Comparison of ENCODE assay signal across 8 mouse cellular contexts in the genomic region with DNA sequence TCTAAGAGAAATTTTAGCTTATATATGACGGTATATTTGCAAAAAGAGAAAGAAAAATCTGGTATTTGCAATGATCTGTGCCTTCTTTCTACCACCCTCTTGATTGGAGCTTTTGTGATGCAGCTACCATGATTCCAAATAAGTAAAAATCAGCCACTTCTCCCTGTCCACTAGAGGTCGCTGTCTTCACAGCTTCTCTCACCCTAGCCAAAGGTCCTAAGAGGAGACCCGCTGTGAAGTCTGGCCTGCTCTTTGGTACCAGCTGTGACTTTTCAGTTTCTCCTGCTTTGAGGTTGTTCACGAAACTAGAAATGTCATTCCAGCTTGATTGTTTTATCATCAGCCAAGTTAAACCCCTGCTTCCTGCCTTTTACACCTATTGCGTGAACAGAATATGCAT. TPM values are rescaled to one million over a fixed set of nuclear protein-coding genes. Genes with fewer than 3 reads are reported as not detected.
DNase-seq lines count a peak whose midpoint lies in the region; ATAC-seq and TF ChIP-seq lines count a peak whose summit lies in the region.

No protein-coding gene starts in this region.

- H3K4me3 ChIP-seq in hindbrain, embryonic 10.5 days, result no peak overlapping the region
- no peak overlapping the region for H3K4me3 ChIP-seq in hindbrain, embryonic 13.5 days
- H3K4me3 ChIP-seq in lung, postnatal 0 days (ENCODE audit: low read depth, low read length), result no peak overlapping the region

- H3K27ac ChIP-seq in hindbrain, embryonic 10.5 days, result no peak overlapping the region
- no peak overlapping the region for H3K27ac ChIP-seq in hindbrain, embryonic 13.5 days
- H3K27ac ChIP-seq in lung, postnatal 0 days (ENCODE audit: low read length), result no peak overlapping the region

- DNase-seq in hindbrain, embryonic 10.5 days (ENCODE audit: low spot score), result peak; percentile 26
- DNase-seq in 416B (ENCODE audit: low read depth), result peak; percentile 71
- DNase-seq in Muller cell, postnatal 12 days (ENCODE audit: inconsistent ontology term), result peak; percentile 1
- DNase-seq in embryo, embryonic 9.5 days (ENCODE audit: extremely low spot score), result peak; percentile 16
- DNase-seq in lung, postnatal 0 days (ENCODE audit: low spot score), result peak; percentile 73
- DNase-seq in right cerebral cortex, postnatal 4 days, result no peak
- DNase-seq in gastrocnemius, adult 18-20 months (ENCODE audit: low spot score), result no peak

- H3K36me3 ChIP-seq in hindbrain, embryonic 10.5 days, result no peaks in the 10 kb centered on the region
- H3K36me3 ChIP-seq in hindbrain, embryonic 13.5 days, result no peaks in the 10 kb centered on the region
- no peaks in the 10 kb centered on the region for H3K36me3 ChIP-seq in lung, postnatal 0 days (ENCODE audit: insufficient read depth, low read length)

- H3K9ac ChIP-seq in hindbrain, embryonic 13.5 days, result no peak overlapping the region
- H3K9ac ChIP-seq in lung, postnatal 0 days (replicated peaks; ENCODE audit: low read depth), result no peak overlapping the region

- no peak for ATAC-seq in hindbrain, embryonic 13.5 days (ENCODE audit: low FRiP score)
- peak; percentile 50 for ATAC-seq in lung, postnatal 0 days

- 29% methylated on average over 5 of the region's 5 CpGs for WGBS in hindbrain, embryonic 10.5 days
- 28% methylated on average over 5 of the region's 5 CpGs for WGBS in hindbrain, embryonic 13.5 days
- 22% methylated on average over 5 of the region's 5 CpGs for WGBS in lung, postnatal 0 days

- no peak overlapping the region for H3K4me2 ChIP-seq in hindbrain, embryonic 13.5 days
- H3K4me2 ChIP-seq in lung, postnatal 0 days (replicated peaks; ENCODE audit: low read depth, low read length), result no peak overlapping the region

- peaks cover 45% of the 10 kb centered on the region for H3K27me3 ChIP-seq in hindbrain, embryonic 10.5 days (ENCODE audit: insufficient read depth, poor library complexity, severe bottlenecking)
- H3K27me3 ChIP-seq in hindbrain, embryonic 13.5 days, result peaks cover 5% of the 10 kb centered on the region; the same call in 1 of the 2 replicates
- H3K27me3 ChIP-seq in lung, postnatal 0 days (replicated peaks; ENCODE audit: insufficient read depth, low read length), result no peaks in the 10 kb centered on the region

- no peaks in the 10 kb centered on the region for H3K9me3 ChIP-seq in hindbrain, embryonic 10.5 days
- no peaks in the 10 kb centered on the region for H3K9me3 ChIP-seq in hindbrain, embryonic 13.5 days
- no peaks in the 10 kb centered on the region for H3K9me3 ChIP-seq in lung, postnatal 0 days (ENCODE audit: low read length)

- TF ChIP-seq EP300 in lung, postnatal 0 days (IDR thresholded peaks at IDR 0.05), result no peak

- TF ChIP-seq CTCF in lung, postnatal 0 days (IDR thresholded peaks at IDR 0.05), result peak; percentile 76

- H3K4me1 ChIP-seq in hindbrain, embryonic 10.5 days (replicated peaks), result no peaks in the 10 kb centered on the region
- no peaks in the 10 kb centered on the region for H3K4me1 ChIP-seq in hindbrain, embryonic 13.5 days (replicated peaks)
- no peaks in the 10 kb centered on the region for H3K4me1 ChIP-seq in lung, postnatal 0 days (ENCODE audit: insufficient read depth, low read depth, low read length)

RNA-seq across cellular contexts. Expression of a gene that starts 14.5 kb away (rescaled TPM):
- 0.27 and 0.46 TPM in 2 replicates for polyA plus RNA-seq in hindbrain, embryonic 10.5 days (2016; fragmentation: Nextera tagmentation; extraction: Ambion mirVana)
- 0.10 and 0.16 TPM in 2 replicates for polyA plus RNA-seq in hindbrain, embryonic 13.5 days (2015; fragmentation: Nextera tagmentation; extraction: Ambion mirVana)
- polyA plus RNA-seq in lung, postnatal 0 days (2015; fragmentation: Nextera tagmentation; extraction: Ambion mirVana), result 1.0 and 1.4 TPM in 2 replicates
- total RNA-seq in gastrocnemius, adult 18-20 months (2021), result under 1 TPM; 0.21 to 0.24 TPM

Comparison
In these comparisons a context has a peak if more than half of its experiments do, and no peak if none do; other contexts are left out.
1. DNase-seq: peak in hindbrain, embryonic 10.5 days (single experiment), 416B (single experiment), Muller cell, postnatal 12 days (single experiment), embryo, embryonic 9.5 days (single experiment) and lung, postnatal 0 days (single experiment); none in right cerebral cortex, postnatal 4 days (single experiment) and gastrocnemius, adult 18-20 months (single experiment).